Mouse (Mus musculus) MEL (cell line): ENCODE measurements around the gene Ppp2r5b. TPM values are rescaled to one million over a fixed set of nuclear protein-coding genes. Genes with fewer than 3 reads are reported as not detected.

ENCODE experiments used
- DNase-seq: peaks from one replicate; pipeline ENCODE4 v3.0.0; 2011; ENCODE audit warnings: low read depth, low spot score
- H3K27ac ChIP-seq: 2 replicates; pipeline ENCODE4 v1.5.1; 2012; ENCODE audit warnings: low read depth, mild to moderate bottlenecking, control low read depth, low read length, moderate library complexity; ENCODE audit not compliant: control insufficient read depth
- H3K27me3 ChIP-seq, 2 experiments: fragments of 150-350 bp in 1 of 2; sonication (generic) in 1 of 2; 2 replicates each; pipeline ENCODE4 v1.6.1; 2012; ENCODE audit warnings: low read length in 2 of 2, mild to moderate bottlenecking in 2 of 2, improper control_type of control experiment in 1 of 2, moderate library complexity in 1 of 2; ENCODE audit not compliant: insufficient read depth in 2 of 2, control insufficient read depth in 1 of 2
- H3K36me3 ChIP-seq, 2 experiments: 2 replicates each; pipeline ENCODE4 v1.6.1; 2012 to 2014; ENCODE audit warnings: low read length in 2 of 2, improper control_type of control experiment in 1 of 2, inconsistent platforms in 1 of 2, mild to moderate bottlenecking in 1 of 2; ENCODE audit not compliant: insufficient read depth in 2 of 2, control insufficient read depth in 1 of 2
- H3K4me1 ChIP-seq, 2 experiments: fragments of 150-350 bp in 1 of 2; sonication (generic) in 1 of 2; 2 replicates each; pipeline ENCODE4 v1.6.1; 2012; ENCODE audit warnings: low read length in 2 of 2, improper control_type of control experiment in 1 of 2, mild to moderate bottlenecking in 1 of 2; ENCODE audit not compliant: insufficient read depth in 2 of 2, control insufficient read depth in 1 of 2
- H3K4me3 ChIP-seq, 2 experiments: fragments of 150-350 bp in 1 of 2; sonication (generic) in 1 of 2; 2 replicates each; pipeline ENCODE4 v1.5.1; 2012; ENCODE audit warnings: low read depth in 2 of 2, low read length in 2 of 2, mild to moderate bottlenecking in 2 of 2, moderate library complexity in 2 of 2, control low read depth in 1 of 2, improper control_type of control experiment in 1 of 2; ENCODE audit not compliant: control insufficient read depth in 1 of 2, insufficient read depth in 1 of 2
- H3K79me2 ChIP-seq: 2 replicates; pipeline ENCODE4 v1.6.1; 2012; ENCODE audit warnings: mild to moderate bottlenecking, low read length, moderate library complexity; ENCODE audit not compliant: control insufficient read depth, poor library complexity, insufficient read depth
- H3K9ac ChIP-seq: 2 replicates; pipeline ENCODE4 v1.6.1; 2012; ENCODE audit warnings: low read depth, mild to moderate bottlenecking, control low read depth, low read length, moderate library complexity; ENCODE audit not compliant: control insufficient read depth, poor library complexity, severe bottlenecking
- H3K9me3 ChIP-seq: fragments of 150-350 bp; sonication (generic); replicated peaks from 2 replicates; pipeline ENCODE4 v1.6.1; 2012; ENCODE audit warnings: mild to moderate bottlenecking, low read length, improper control_type of control experiment, moderate library complexity; ENCODE audit not compliant: insufficient read depth
- BHLHE40 ChIP-seq: IDR thresholded peaks from 2 replicates; pipeline ENCODE4 v1.6.1; 2012; ENCODE audit warnings: low read depth, mild to moderate bottlenecking, inconsistent platforms, low read length, improper control_type of control experiment, borderline replicate concordance
- CHD2 ChIP-seq: IDR thresholded peaks from 2 replicates; pipeline ENCODE4 v1.6.1; 2011; ENCODE audit warnings: low read length, improper control_type of control experiment
- CTCF ChIP-seq, 3 experiments: IDR thresholded peaks in 2 of 3; conservative IDR thresholded peaks in 1 of 3; 2 replicates each; pipeline ENCODE4 v1.5.1; 2011 to 2012; ENCODE audit warnings: low read length in 3 of 3, low read depth in 2 of 3, mild to moderate bottlenecking in 2 of 3, improper control_type of control experiment in 1 of 3, inconsistent platforms in 1 of 3, mixed read lengths in 1 of 3, moderate library complexity in 1 of 3; ENCODE audit not compliant: control insufficient read depth in 1 of 3, insufficient read depth in 1 of 3, poor library complexity in 1 of 3, severe bottlenecking in 1 of 3
- EP300 ChIP-seq, 2 experiments: IDR thresholded peaks; 2 replicates each; pipeline ENCODE4 v1.6.1; 2011; ENCODE audit warnings: improper control_type of control experiment in 2 of 2, low read length in 2 of 2, low read depth in 1 of 2, mild to moderate bottlenecking in 1 of 2
- KAT2A ChIP-seq: conservative IDR thresholded peaks from 2 replicates; pipeline ENCODE4 v1.6.1; 2012; ENCODE audit warnings: low read depth, low read length, improper control_type of control experiment, inconsistent platforms
- MAX ChIP-seq: IDR thresholded peaks from 2 replicates; pipeline ENCODE4 v1.6.1; 2011; ENCODE audit warnings: low read length, improper control_type of control experiment
- MYB ChIP-seq: IDR thresholded peaks from 2 replicates; pipeline ENCODE4 v1.6.1; 2011; ENCODE audit warnings: mild to moderate bottlenecking, low read depth, low read length, improper control_type of control experiment
- MYC ChIP-seq: IDR thresholded peaks from 2 replicates; pipeline ENCODE4 v1.6.1; 2011; ENCODE audit warnings: low read depth, mild to moderate bottlenecking, low read length, improper control_type of control experiment, moderate library complexity
- NRF1 ChIP-seq: IDR thresholded peaks from 2 replicates; pipeline ENCODE4 v1.6.1; 2014; ENCODE audit warnings: low read depth, mild to moderate bottlenecking, inconsistent platforms, low read length, improper control_type of control experiment, moderate library complexity; ENCODE audit not compliant: poor library complexity, insufficient read depth, severe bottlenecking
- POLR2A ChIP-seq, 2 experiments: IDR thresholded peaks; 2 replicates each; pipeline ENCODE4 v1.6.1; 2011 to 2012; ENCODE audit warnings: low read length in 2 of 2, mild to moderate bottlenecking in 2 of 2, control low read depth in 1 of 2, improper control_type of control experiment in 1 of 2, low read depth in 1 of 2, moderate library complexity in 1 of 2; ENCODE audit not compliant: control insufficient read depth in 1 of 2, insufficient read depth in 1 of 2, poor library complexity in 1 of 2
- RAD21 ChIP-seq: IDR thresholded peaks from 2 replicates; pipeline ENCODE4 v1.6.1; 2011; ENCODE audit warnings: mild to moderate bottlenecking, low read depth, low read length, improper control_type of control experiment
- RCOR1 ChIP-seq: IDR thresholded peaks from 2 replicates; pipeline ENCODE4 v1.6.1; 2012; ENCODE audit warnings: low read depth, mild to moderate bottlenecking, inconsistent platforms, low read length, improper control_type of control experiment
- SIN3A ChIP-seq: IDR thresholded peaks from 2 replicates; pipeline ENCODE4 v1.6.1; 2012; ENCODE audit warnings: low read length, improper control_type of control experiment, inconsistent platforms
- SMC3 ChIP-seq: IDR thresholded peaks from 2 replicates; pipeline ENCODE4 v1.6.1; 2011; ENCODE audit warnings: low read depth, low read length, improper control_type of control experiment
- TAL1 ChIP-seq: IDR thresholded peaks from 2 replicates; pipeline ENCODE4 v1.6.1; 2012; ENCODE audit warnings: mild to moderate bottlenecking, inconsistent platforms, low read length, moderate library complexity, mixed read lengths
- UBTF ChIP-seq: IDR thresholded peaks from 2 replicates; pipeline ENCODE4 v1.6.1; 2012; ENCODE audit warnings: low read depth, mild to moderate bottlenecking, inconsistent platforms, low read length, improper control_type of control experiment, moderate library complexity, borderline replicate concordance; ENCODE audit not compliant: insufficient read depth
- USF1 ChIP-seq: IDR thresholded peaks from 2 replicates; pipeline ENCODE4 v1.6.1; 2014; ENCODE audit warnings: low read depth, mild to moderate bottlenecking, inconsistent platforms, low read length, improper control_type of control experiment, moderate library complexity
- ZC3H11A ChIP-seq: IDR thresholded peaks from 2 replicates; pipeline ENCODE4 v1.6.1; 2012; ENCODE audit warnings: low read depth, mild to moderate bottlenecking, inconsistent platforms, low read length, improper control_type of control experiment
- ZKSCAN1 ChIP-seq: IDR thresholded peaks from 2 replicates; pipeline ENCODE4 v1.6.1; 2012; ENCODE audit warnings: low read depth, mild to moderate bottlenecking, inconsistent platforms, low read length, improper control_type of control experiment, moderate library complexity
- ZNF384 ChIP-seq: IDR thresholded peaks from 2 replicates; pipeline ENCODE4 v1.6.1; 2012; ENCODE audit warnings: low read depth, mild to moderate bottlenecking, inconsistent platforms, low read length, improper control_type of control experiment
- polyA plus RNA-seq, 2 experiments: library from polyadenylated mRNA; stranded (reverse) in 1 of 2; unstranded in 1 of 2; fragments of >175 nt in 1 of 2; fragments of >200 nt in 1 of 2; gene quantifications; 2 replicates each; pipeline versions ENCODE4 v1.2.1 to v1.2.4; 2012; ENCODE audit warnings: low replicate concordance in 2 of 2, low read depth in 1 of 2; ENCODE audit not compliant: insufficient read length in 2 of 2, insufficient read depth in 1 of 2, missing spikeins in 1 of 2
- total RNA-seq: library from RNA; depleted of rRNA; stranded (reverse); fragments of 300-350 nt; gene quantifications from 2 replicates; pipeline ENCODE4 v1.2.3, GENCODE M21; 2012

Gene Ppp2r5b
- total and polyA plus RNA-seq, 3 experiments = 14.7 to 15.6 TPM; not detected in 1

GRCm38 (mm10) chr19:6268170-6268528, 32.5 kb upstream of the Ppp2r5b start (continued):
- TF ChIP-seq CTCF (IDR thresholded peaks at IDR 0.05 in 2 of 3, conservative IDR thresholded peaks at IDR 0.05 in 1 of 3; ENCODE audit: control insufficient read depth in 1 of 3, insufficient read depth in 1 of 3, low read depth in 2 of 3, low read length in 3 of 3, poor library complexity in 1 of 3, severe bottlenecking in 1 of 3) = peak; percentile 89 to 93 (median 92)
- no peak for TF ChIP-seq ZNF384
- no peak for TF ChIP-seq POLR2A (IDR thresholded peaks at IDR 0.05; ENCODE audit: control insufficient read depth in 1 of 2, insufficient read depth in 1 of 2, low read depth in 1 of 2, low read length in 2 of 2, poor library complexity in 1 of 2)
- TF ChIP-seq RCOR1 = no peak
- TF ChIP-seq CHD2 = no peak
- peak; percentile 98 for TF ChIP-seq SMC3
- TF ChIP-seq MYB = no peak
- TF ChIP-seq ZKSCAN1 = no peak
- no peak for TF ChIP-seq KAT2A
- TF ChIP-seq SIN3A = peak; percentile 32; the same call in 1 of the 2 replicates
- TF ChIP-seq UBTF = no peak
- TF ChIP-seq TAL1 = no peak
- TF ChIP-seq BHLHE40 = no peak
- TF ChIP-seq EP300 (IDR thresholded peaks at IDR 0.05; ENCODE audit: low read depth in 1 of 2, low read length in 2 of 2) = no peak
- TF ChIP-seq NRF1 = no peak

DNA sequence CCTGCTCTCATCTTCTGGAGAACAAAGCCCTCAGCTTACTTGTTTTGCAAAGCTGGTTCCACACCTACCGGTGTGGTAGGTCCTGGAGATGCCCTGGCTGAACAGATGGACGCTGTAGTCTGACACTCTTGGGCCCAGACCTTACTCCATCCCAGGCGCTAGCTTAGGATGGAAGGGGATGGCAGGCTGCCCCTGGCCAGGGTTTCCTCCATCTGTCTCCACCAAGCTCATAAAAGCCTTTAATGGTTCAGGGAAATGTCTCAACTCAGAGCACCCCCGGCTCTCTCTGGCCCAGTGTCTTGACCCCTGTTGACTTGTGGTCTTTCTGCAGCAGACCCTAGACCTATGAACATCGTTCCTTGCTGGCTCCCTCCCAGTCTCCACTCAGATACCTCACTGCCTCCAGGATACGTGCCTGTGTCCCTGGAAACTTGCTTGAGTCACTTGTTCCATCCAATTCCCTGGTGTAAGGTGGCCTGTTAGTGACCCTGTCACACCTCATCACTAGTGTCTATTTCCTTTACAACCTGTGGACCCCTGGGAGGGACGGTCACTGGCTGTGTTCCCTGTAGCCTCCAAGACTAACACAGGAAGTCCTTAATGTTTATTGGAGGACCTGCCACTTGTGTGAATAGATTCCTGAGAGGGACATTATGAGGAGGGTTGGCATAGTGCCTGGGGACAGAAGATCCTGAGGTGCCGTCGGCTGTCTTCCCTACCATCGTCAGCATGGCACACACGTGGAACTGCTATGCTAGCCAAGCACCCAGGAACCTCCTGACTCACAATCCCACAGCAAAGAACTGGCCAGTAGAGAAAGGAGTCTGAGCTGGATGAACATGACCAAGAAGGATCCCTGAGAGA, 31.9 kb upstream of the Ppp2r5b start:
- no peak overlapping the region for H3K4me3 ChIP-seq
- no peaks in the 10 kb centered on the region; a peak in 1 of 4 replicates for H3K4me1 ChIP-seq
- no peaks in the 10 kb centered on the region; a peak in 1 of 4 replicates for H3K36me3 ChIP-seq
- no peaks in the 10 kb centered on the region for H3K79me2 ChIP-seq
- no peaks in the 10 kb centered on the region for H3K9me3 ChIP-seq
- H3K9ac ChIP-seq = peak overlapping the region; percentile 57
- no peaks in the 10 kb centered on the region for H3K27me3 ChIP-seq
- peak; percentile 69; the same call in 1 of the 2 replicates for TF ChIP-seq MYC
- no peak for TF ChIP-seq USF1
- TF ChIP-seq MAX = peak; percentile 61; the same call in 1 of the 2 replicates
- TF ChIP-seq, all 39 proteins: peak for 2
- H3K27ac ChIP-seq = no peak overlapping the region
- DNase-seq = no peak

- H3K4me1 ChIP-seq = no peaks in the 10 kb centered on the region; a peak in 1 of 4 replicates
Observed at GRCm38 (mm10) chr19:6265727-6266182, 30.1 kb upstream of the Ppp2r5b start.

More at GRCm38 (mm10) chr19:6265727-6266182, 30.1 kb upstream of the Ppp2r5b start:
- H3K27ac ChIP-seq = no peak overlapping the region
- DNase-seq = peak; percentile 24
- H3K79me2 ChIP-seq = no peaks in the 10 kb centered on the region
- TF ChIP-seq ZC3H11A (peak; percentile 13; the same call in 1 of the 2 replicates), SMC3 (peak; percentile 38; the same call in 1 of the 2 replicates), ZNF384 (peak; percentile 75), RAD21 (peak; percentile 6), UBTF (no peak), CTCF (IDR thresholded peaks at IDR 0.05 in 2 of 3, conservative IDR thresholded peaks at IDR 0.05 in 1 of 3; ENCODE audit: control insufficient read depth in 1 of 3, insufficient read depth in 1 of 3, low read depth in 2 of 3, low read length in 3 of 3, poor library complexity in 1 of 3, severe bottlenecking in 1 of 3) (peak in 1 of 3 experiments; percentile 35; a peak in 3 of 6 replicates)
- H3K9ac ChIP-seq = no peak overlapping the region
- H3K4me3 ChIP-seq = no peak overlapping the region
- no peaks in the 10 kb centered on the region; a peak in 1 of 4 replicates for H3K36me3 ChIP-seq
- H3K9me3 ChIP-seq = no peaks in the 10 kb centered on the region
- no peaks in the 10 kb centered on the region for H3K27me3 ChIP-seq
